Mouse (Mus musculus) neural tube, embryonic 15.5 days (tissue): ENCODE measurements around the gene Gm37419. TPM values are rescaled to one million over a fixed set of nuclear protein-coding genes. Genes with fewer than 3 reads are reported as not detected.
A peak's percentile ranks its signal among the peaks of the same experiment; 100 is the strongest.

Experiments used
- ATAC-seq: fragments of 200-750 bp; cut with Nextera tagmentation; 2 replicates; pipeline ENCODE4 v1.8.0; 2017; ENCODE audit warnings: mild to moderate bottlenecking, moderate TSS enrichment, moderate library complexity; ENCODE audit not compliant: low FRiP score
- H3K27ac ChIP-seq: fragments of 300-500 bp; sonication (generic); replicated peaks from 2 replicates; pipeline ENCODE4 v1.5.1; 2015; ENCODE audit warnings: mild to moderate bottlenecking, inconsistent platforms
- H3K27me3 ChIP-seq: fragments of 300-500 bp; sonication (generic); replicated peaks from 2 replicates; pipeline ENCODE4 v1.6.1; 2015; ENCODE audit warnings: inconsistent platforms
- H3K36me3 ChIP-seq: fragments of 300-500 bp; sonication (generic); 2 replicates; pipeline ENCODE4 v1.6.1; 2015; ENCODE audit warnings: inconsistent platforms
- H3K4me1 ChIP-seq: fragments of 300-500 bp; sonication (generic); 2 replicates; pipeline ENCODE4 v1.6.1; 2015; ENCODE audit warnings: inconsistent platforms
- H3K4me2 ChIP-seq: fragments of 300-500 bp; sonication (generic); 2 replicates; pipeline ENCODE4 v1.6.1; 2015; ENCODE audit warnings: inconsistent platforms, mild to moderate bottlenecking, moderate library complexity
- H3K4me3 ChIP-seq: fragments of 300-500 bp; sonication (generic); replicated peaks from 2 replicates; pipeline ENCODE4 v1.5.1; 2015; ENCODE audit warnings: mild to moderate bottlenecking, inconsistent platforms
- H3K9ac ChIP-seq: fragments of 300-500 bp; sonication (generic); replicated peaks from 2 replicates; pipeline ENCODE4 v1.6.1; 2015; ENCODE audit warnings: mild to moderate bottlenecking, inconsistent platforms
- H3K9me3 ChIP-seq: fragments of 300-500 bp; sonication (generic); replicated peaks from 2 replicates; pipeline ENCODE4 v1.6.1; 2016; ENCODE audit warnings: inconsistent platforms
- WGBS: fragments of 180-500 bp; shearing (Covaris S2); methylation state at CpG from one replicate; pipeline ENCODE4 v1.1.7; 2015; ENCODE audit warnings: mixed read lengths; 5-methylcytosine and 5-hydroxymethylcytosine counted together
- polyA plus RNA-seq: library from polyadenylated mRNA; unstranded; fragments of >200 nt; fragmentation: Nextera tagmentation; extraction: Ambion mirVana; gene quantifications from 2 replicates; pipeline ENCODE4 v1.2.1, GENCODE M21; 2015

Gene Gm37419
- not detected in 2 replicates for polyA plus RNA-seq

GRCm38 (mm10) chr16:23988466-23989208 lies at the start of gene Gm37419, which contains the start of gene Bcl6:
Gene Gm37419 (plus strand): TSS chr16:23988482.
Gene Bcl6 (minus strand): TSS chr16:23988852.
- no peaks in the 10 kb centered on the region for H3K9me3 ChIP-seq
- ATAC-seq: peak; percentile 88
- H3K4me2 ChIP-seq: peak within 1 kb of the TSS; percentile 94
- peak within 1 kb of the TSS; percentile 70 for H3K4me3 ChIP-seq
- H3K9ac ChIP-seq: peak within 1 kb of the TSS; percentile 89
- H3K27ac ChIP-seq: peak within 1 kb of the TSS; percentile 100
- peaks cover 54% of the 10 kb centered on the region for H3K4me1 ChIP-seq
- H3K36me3 ChIP-seq: no peaks in the 10 kb centered on the region
- H3K27me3 ChIP-seq: peaks cover 7% of the 10 kb centered on the region
- under 1% methylated on average over 68 of the region's 68 CpGs for WGBS

GRCm38 (mm10) chr16:23944801-23945200 lies 43.5 kb upstream of the Gm37419 start:
- no peak overlapping the region for H3K4me3 ChIP-seq
- no peaks in the 10 kb centered on the region for H3K4me1 ChIP-seq
- H3K4me2 ChIP-seq: no peak overlapping the region
- WGBS: 54% methylated on average over 3 of the region's 3 CpGs
- H3K27ac ChIP-seq: no peak overlapping the region
- no peaks in the 10 kb centered on the region for H3K9me3 ChIP-seq
- no peaks in the 10 kb centered on the region for H3K36me3 ChIP-seq
- H3K27me3 ChIP-seq: no peaks in the 10 kb centered on the region
- ATAC-seq: no peak
- no peak overlapping the region for H3K9ac ChIP-seq

GRCm38 (mm10) chr16:23947654-23948053 lies 40.6 kb upstream of the Gm37419 start:
- no peak overlapping the region for H3K4me3 ChIP-seq
- H3K27ac ChIP-seq: no peak overlapping the region
- no peak overlapping the region for H3K4me2 ChIP-seq
- no peaks in the 10 kb centered on the region for H3K4me1 ChIP-seq
- no peaks in the 10 kb centered on the region for H3K27me3 ChIP-seq
- ATAC-seq: no peak
- no peak overlapping the region for H3K9ac ChIP-seq
- H3K9me3 ChIP-seq: no peaks in the 10 kb centered on the region
- 92% methylated on average over 6 of the region's 6 CpGs for WGBS
- H3K36me3 ChIP-seq: no peaks in the 10 kb centered on the region

- Histone ChIP-seq H3K4me3 (no peak overlapping the region), H3K9ac (no peak overlapping the region), H3K27me3 (no peaks in the 10 kb centered on the region), H3K9me3 (no peaks in the 10 kb centered on the region), H3K4me1 (peaks cover 4% of the 10 kb centered on the region; the same call in 1 of the 2 replicates), H3K27ac (no peak overlapping the region), H3K36me3 (no peaks in the 10 kb centered on the region), H3K4me2 (no peak overlapping the region)
- no peak for ATAC-seq
- 81% methylated on average over 4 of the region's 4 CpGs for WGBS
These were observed 36.1 kb upstream of the Gm37419 start for GRCm38 (mm10) chr16:23952101-23952727.

GRCm38 (mm10) chr16:23953189-23953958 lies 34.9 kb upstream of the Gm37419 start:
- Histone ChIP-seq H3K27ac (no peak overlapping the region), H3K9me3 (no peaks in the 10 kb centered on the region), H3K27me3 (no peaks in the 10 kb centered on the region), H3K9ac (no peak overlapping the region), H3K4me1 (peaks cover 4% of the 10 kb centered on the region; the same call in 1 of the 2 replicates), H3K4me3 (no peak overlapping the region), H3K4me2 (no peak overlapping the region), H3K36me3 (no peaks in the 10 kb centered on the region)
- 42% methylated on average over 11 of the region's 11 CpGs for WGBS
- ATAC-seq: peak; percentile 50; the same call in 1 of the 2 replicates

GRCm38 (mm10) chr16:23953959-23954260 lies 34.4 kb upstream of the Gm37419 start:
- Histone ChIP-seq H3K9me3 (no peaks in the 10 kb centered on the region), H3K9ac (no peak overlapping the region), H3K36me3 (no peaks in the 10 kb centered on the region), H3K4me1 (peaks cover 4% of the 10 kb centered on the region; the same call in 1 of the 2 replicates), H3K27ac (no peak overlapping the region), H3K4me3 (no peak overlapping the region), H3K4me2 (no peak overlapping the region), H3K27me3 (no peaks in the 10 kb centered on the region)
- no peak for ATAC-seq
- 9% methylated on average over 1 of the region's 1 CpGs for WGBS

GRCm38 (mm10) chr16:23958938-23959337 lies 29.3 kb upstream of the Gm37419 start:
- no peak overlapping the region for H3K4me2 ChIP-seq
- H3K27me3 ChIP-seq: no peaks in the 10 kb centered on the region
- H3K9me3 ChIP-seq: no peaks in the 10 kb centered on the region
- H3K27ac ChIP-seq: no peak overlapping the region
- no peak for ATAC-seq
- H3K9ac ChIP-seq: no peak overlapping the region
- H3K4me1 ChIP-seq: 0 out of 2 replicates have a peak, but pooled peaks cover 4% of the 10 kb centered on the region
- H3K4me3 ChIP-seq: no peak overlapping the region
- no peaks in the 10 kb centered on the region for H3K36me3 ChIP-seq

GRCm38 (mm10) chr16:23962401-23962800 lies 25.9 kb upstream of the Gm37419 start:
- H3K4me2 ChIP-seq: no peak overlapping the region
- no peak for ATAC-seq
- 84% methylated on average over 2 of the region's 2 CpGs for WGBS
- H3K36me3 ChIP-seq: no peaks in the 10 kb centered on the region
- H3K9me3 ChIP-seq: no peaks in the 10 kb centered on the region
- H3K27ac ChIP-seq: no peak overlapping the region
- no peak overlapping the region for H3K4me3 ChIP-seq
- H3K27me3 ChIP-seq: no peaks in the 10 kb centered on the region
- no peak overlapping the region for H3K9ac ChIP-seq
- 0 out of 2 replicates have a peak, but pooled peaks cover 8% of the 10 kb centered on the region for H3K4me1 ChIP-seq

- H3K27me3 ChIP-seq: no peaks in the 10 kb centered on the region
- no peak overlapping the region for H3K4me3 ChIP-seq
- 0 out of 2 replicates have a peak overlapping the region, but pooled peaks have one; percentile 18 for H3K27ac ChIP-seq
- peak; percentile 66; the same call in 1 of the 2 replicates for ATAC-seq
- 67% methylated on average over 22 of the region's 22 CpGs for WGBS
- H3K4me1 ChIP-seq: 0 out of 2 replicates have a peak, but pooled peaks cover 8% of the 10 kb centered on the region
- peaks cover 8% of the 10 kb centered on the region; the same call in 1 of the 2 replicates for H3K36me3 ChIP-seq
- H3K9ac ChIP-seq: no peak overlapping the region
- no peaks in the 10 kb centered on the region for H3K9me3 ChIP-seq
- no peak overlapping the region for H3K4me2 ChIP-seq
These were observed 24.2 kb upstream of the Gm37419 start for GRCm38 (mm10) chr16:23963896-23964668.

GRCm38 (mm10) chr16:23964706-23965367 lies 23.4 kb upstream of the Gm37419 start:
- Histone ChIP-seq H3K4me3 (no peak overlapping the region), H3K27me3 (no peaks in the 10 kb centered on the region), H3K9me3 (no peaks in the 10 kb centered on the region), H3K4me1 (0 out of 2 replicates have a peak, but pooled peaks cover 8% of the 10 kb centered on the region), H3K27ac (no peak overlapping the region), H3K36me3 (peaks cover 8% of the 10 kb centered on the region; the same call in 1 of the 2 replicates), H3K9ac (no peak overlapping the region), H3K4me2 (no peak overlapping the region)
- 83% methylated on average over 14 of the region's 14 CpGs for WGBS
- ATAC-seq: no peak
